Mouse (Mus musculus) neural tube, embryonic 12.5 days (tissue): ENCODE data around the gene Vwf. TPM values are rescaled to one million over a fixed set of nuclear protein-coding genes. Genes with fewer than 3 reads are reported as not detected.

Experiments
- ATAC-seq: fragments of 200-750 bp; cut with Nextera tagmentation; 2 replicates; pipeline ENCODE4 v1.8.0; 2017; ENCODE audit warnings: low read depth, mild to moderate bottlenecking, moderate TSS enrichment, moderate library complexity; ENCODE audit not compliant: low FRiP score
- H3K27ac ChIP-seq: fragments of 300-500 bp; sonication (generic); 2 replicates; pipeline ENCODE4 v1.5.1; 2016
- H3K27me3 ChIP-seq: fragments of 300-500 bp; sonication (generic); replicated peaks from 2 replicates; pipeline ENCODE4 v1.6.1; 2016; ENCODE audit warnings: mild to moderate bottlenecking
- H3K36me3 ChIP-seq: fragments of 300-500 bp; sonication (generic); 2 replicates; pipeline ENCODE4 v1.6.1; 2016; ENCODE audit warnings: mild to moderate bottlenecking
- H3K4me1 ChIP-seq: fragments of 300-500 bp; sonication (generic); 2 replicates; pipeline ENCODE4 v1.6.1; 2016
- H3K4me2 ChIP-seq: fragments of 300-500 bp; sonication (generic); replicated peaks from 2 replicates; pipeline ENCODE4 v1.6.1; 2016; ENCODE audit warnings: mild to moderate bottlenecking
- H3K4me3 ChIP-seq: fragments of 300-500 bp; sonication (generic); 2 replicates; pipeline ENCODE4 v1.5.1; 2016
- H3K9ac ChIP-seq: fragments of 300-500 bp; sonication (generic); 2 replicates; pipeline ENCODE4 v1.6.1; 2016; ENCODE audit warnings: mild to moderate bottlenecking
- H3K9me3 ChIP-seq: fragments of 300-500 bp; sonication (generic); 2 replicates; pipeline ENCODE4 v1.6.1; 2016; ENCODE audit warnings: mild to moderate bottlenecking
- WGBS: fragments of 180-500 bp; shearing (Covaris S2); methylation state at CpG from one replicate; pipeline ENCODE4 v1.1.7; 2016; 5-methylcytosine and 5-hydroxymethylcytosine counted together
- polyA plus RNA-seq: library from polyadenylated mRNA; unstranded; fragments of >200 nt; fragmentation: Nextera tagmentation; extraction: Ambion mirVana; gene quantifications from 2 replicates; pipeline ENCODE4 v1.2.1, GENCODE M21; 2016

Gene Vwf
- polyA plus RNA-seq, 1 experiment from 2014 or later, result 12.3 TPM

- H3K4me3 ChIP-seq, result no peak overlapping the region
- no peak for ATAC-seq
- H3K27me3 ChIP-seq, result no peaks in the 10 kb centered on the region
- no peaks in the 10 kb centered on the region for H3K4me1 ChIP-seq
- no peaks in the 10 kb centered on the region for H3K9me3 ChIP-seq
- no peaks in the 10 kb centered on the region for H3K36me3 ChIP-seq
- 48% methylated on average over 14 of the region's 14 CpGs for WGBS
- H3K4me2 ChIP-seq, result no peak overlapping the region
- H3K9ac ChIP-seq, result no peak overlapping the region
- H3K27ac ChIP-seq, result no peak overlapping the region
These were observed 114.7 kb downstream of the Vwf start for GRCm38 (mm10) chr6:125661106-125661877.

DNA sequence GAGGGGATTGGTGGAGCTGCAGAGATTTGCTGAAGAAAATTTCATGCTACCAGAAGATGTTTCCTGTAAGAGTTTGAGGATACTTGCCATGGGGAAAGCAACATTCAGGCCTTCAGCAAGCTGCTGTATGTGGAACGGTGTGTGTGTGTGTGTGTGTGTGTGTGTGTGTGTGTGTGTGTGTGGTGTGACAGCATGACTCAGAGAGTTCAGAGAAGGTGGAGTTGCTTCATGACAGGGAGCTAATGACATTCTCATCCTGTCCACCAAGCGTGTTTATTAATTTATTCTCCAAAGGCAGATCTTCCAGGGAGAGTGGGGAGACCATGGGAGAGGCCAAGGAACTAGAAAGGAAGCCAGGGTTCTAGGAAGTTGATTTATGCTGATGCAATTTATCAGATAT lies 117.3 kb downstream of the Vwf start:
- no peak for ATAC-seq
- Histone ChIP-seq H3K9me3 (no peaks in the 10 kb centered on the region), H3K36me3 (no peaks in the 10 kb centered on the region), H3K27ac (no peak overlapping the region), H3K4me1 (no peaks in the 10 kb centered on the region), H3K9ac (no peak overlapping the region), H3K27me3 (no peaks in the 10 kb centered on the region), H3K4me3 (no peak overlapping the region), H3K4me2 (no peak overlapping the region)
- 83% methylated on average over 2 of the region's 2 CpGs for WGBS

- Histone ChIP-seq H3K4me1 (no peaks in the 10 kb centered on the region), H3K4me2 (no peak overlapping the region), H3K4me3 (no peak overlapping the region), H3K9ac (no peak overlapping the region), H3K27me3 (no peaks in the 10 kb centered on the region), H3K36me3 (no peaks in the 10 kb centered on the region), H3K27ac (no peak overlapping the region), H3K9me3 (no peaks in the 10 kb centered on the region)
- no peak for ATAC-seq
- 85% methylated on average over 3 of the region's 3 CpGs for WGBS
These were observed 125.3 kb downstream of the Vwf start for GRCm38 (mm10) chr6:125671835-125672234.

DNA sequence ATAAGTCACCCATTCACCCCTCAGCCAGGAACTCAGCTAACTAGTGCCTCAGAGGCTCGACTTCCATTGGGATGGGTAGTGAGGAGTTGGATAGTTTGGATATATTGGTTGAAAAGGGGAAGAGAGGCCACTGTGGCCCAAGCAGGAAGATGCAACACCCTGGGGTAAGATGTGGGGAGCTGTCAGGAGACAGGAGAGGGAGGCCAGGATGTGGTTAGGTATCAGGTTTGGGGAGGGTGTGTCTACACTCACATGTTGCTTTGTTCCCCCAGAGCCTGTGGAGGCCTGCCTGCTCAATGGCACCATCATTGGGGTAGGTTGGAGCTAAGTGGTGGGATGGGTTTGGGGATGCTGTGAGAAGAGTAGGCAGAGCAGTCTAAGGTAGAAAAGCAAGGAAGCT lies 131.9 kb downstream of the Vwf start:
- Histone ChIP-seq H3K27me3 (no peaks in the 10 kb centered on the region), H3K36me3 (no peaks in the 10 kb centered on the region), H3K4me2 (no peak overlapping the region), H3K9me3 (no peaks in the 10 kb centered on the region), H3K27ac (no peak overlapping the region), H3K9ac (no peak overlapping the region), H3K4me1 (no peaks in the 10 kb centered on the region), H3K4me3 (no peak overlapping the region)
- 55% methylated on average over 1 of the region's 1 CpGs for WGBS
- ATAC-seq, result no peak

DNA sequence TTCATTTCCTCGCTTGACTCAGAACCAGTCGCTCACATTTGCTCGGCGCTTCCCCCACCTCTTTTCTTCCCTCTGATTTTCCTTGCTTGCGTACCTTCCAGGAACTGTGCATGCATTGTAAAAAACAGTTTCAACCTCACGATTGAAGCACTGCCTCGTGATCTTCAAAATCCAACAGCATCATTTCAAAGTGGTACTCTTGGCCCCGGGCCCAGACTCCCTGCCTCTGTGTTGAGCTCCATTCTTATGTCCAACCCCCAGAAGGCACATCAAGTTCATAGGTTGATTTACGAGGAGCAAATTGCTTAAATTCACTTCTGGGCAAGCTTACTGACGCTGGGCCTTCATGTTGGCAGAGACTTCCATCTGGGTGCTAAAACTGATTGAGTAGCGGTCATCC lies 134.0 kb downstream of the Vwf start:
- no peaks in the 10 kb centered on the region for H3K4me1 ChIP-seq
- WGBS, result 71% methylated on average over 11 of the region's 11 CpGs
- no peak overlapping the region for H3K9ac ChIP-seq
- no peak overlapping the region for H3K27ac ChIP-seq
- no peak overlapping the region for H3K4me3 ChIP-seq
- H3K4me2 ChIP-seq, result no peak overlapping the region
- no peaks in the 10 kb centered on the region for H3K27me3 ChIP-seq
- H3K9me3 ChIP-seq, result no peaks in the 10 kb centered on the region
- no peak for ATAC-seq
- no peaks in the 10 kb centered on the region for H3K36me3 ChIP-seq

DNA sequence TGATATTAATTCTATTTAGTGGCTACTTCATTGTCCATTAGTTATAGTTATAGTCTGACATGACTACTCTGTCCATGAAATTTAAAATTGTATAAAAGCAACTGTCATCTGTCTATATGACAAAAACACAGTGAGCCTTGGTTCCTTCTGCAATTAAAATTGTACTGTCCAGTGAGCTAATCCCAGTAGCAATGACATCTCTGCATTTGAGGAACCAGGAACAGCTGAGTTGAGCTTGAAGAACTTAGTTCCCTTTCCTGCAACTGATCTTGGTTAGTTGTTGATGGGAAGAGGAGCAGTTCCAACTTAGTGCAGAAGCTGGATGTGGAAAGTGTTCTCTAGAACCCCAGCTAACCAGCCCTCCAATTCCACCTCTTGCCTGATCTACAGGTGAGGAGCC lies 138.8 kb downstream of the Vwf start:
- H3K36me3 ChIP-seq, result no peaks in the 10 kb centered on the region
- H3K27ac ChIP-seq, result no peak overlapping the region
- H3K4me2 ChIP-seq, result no peak overlapping the region
- ATAC-seq, result no peak
- no peaks in the 10 kb centered on the region for H3K9me3 ChIP-seq
- H3K4me1 ChIP-seq, result peaks cover 7% of the 10 kb centered on the region
- H3K27me3 ChIP-seq, result peaks cover 10% of the 10 kb centered on the region
- H3K4me3 ChIP-seq, result no peak overlapping the region
- no peak overlapping the region for H3K9ac ChIP-seq

- no peak overlapping the region for H3K4me3 ChIP-seq
- H3K9ac ChIP-seq, result no peak overlapping the region
- H3K9me3 ChIP-seq, result no peaks in the 10 kb centered on the region
- 8% methylated on average over 1 of the region's 1 CpGs for WGBS
- no peak overlapping the region for H3K4me2 ChIP-seq
- H3K36me3 ChIP-seq, result no peaks in the 10 kb centered on the region
- H3K27me3 ChIP-seq, result peaks cover 12% of the 10 kb centered on the region
- ATAC-seq, result no peak
- H3K4me1 ChIP-seq, result peaks cover 9% of the 10 kb centered on the region
- H3K27ac ChIP-seq, result no peak overlapping the region
These were observed 141.4 kb downstream of the Vwf start for GRCm38 (mm10) chr6:125687986-125688385.

- ATAC-seq, result peak; percentile 58
- Histone ChIP-seq H3K4me3 (peak within 1 kb of the TSS; percentile 21; the same call in 1 of the 2 replicates), H3K27me3 (peaks cover 12% of the 10 kb centered on the region), H3K27ac (no peak within 1 kb of the TSS), H3K4me2 (peak within 1 kb of the TSS; percentile 61), H3K4me1 (peaks cover 9% of the 10 kb centered on the region), H3K36me3 (no peaks in the 10 kb centered on the region), H3K9ac (0 out of 2 replicates have a peak within 1 kb of the TSS, but pooled peaks have one; percentile 21), H3K9me3 (no peaks in the 10 kb centered on the region)
- WGBS, result 5% methylated on average over 20 of the region's 20 CpGs
These were observed 143.6 kb downstream of the Vwf start, which contains the start of gene Ano2 for GRCm38 (mm10) chr6:125690057-125690703. Gene Ano2 (plus strand): TSS chr6:125690419.

DNA sequence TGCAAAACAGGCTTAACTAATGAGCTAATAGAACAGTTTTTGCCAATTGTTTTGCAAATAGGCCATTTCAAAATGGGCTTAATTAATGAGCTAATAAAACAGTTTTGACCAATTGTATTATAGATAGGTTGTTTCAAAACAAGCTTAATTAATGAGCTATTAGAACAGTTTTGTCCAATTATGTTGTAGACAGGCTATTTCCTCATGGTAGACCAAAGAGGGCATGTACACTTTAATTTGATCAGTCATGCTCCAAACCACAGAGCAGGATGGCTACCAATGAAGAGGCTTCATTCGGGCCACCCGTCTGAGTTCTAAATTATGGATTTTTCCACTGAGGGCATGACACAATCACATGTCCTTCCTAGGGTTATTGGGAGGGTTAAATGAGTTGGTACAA lies 154.6 kb downstream of the Vwf start:
- no peak overlapping the region for H3K9ac ChIP-seq
- H3K9me3 ChIP-seq, result no peaks in the 10 kb centered on the region
- WGBS, result 84% methylated on average over 2 of the region's 2 CpGs
- no peak overlapping the region for H3K27ac ChIP-seq
- no peaks in the 10 kb centered on the region for H3K36me3 ChIP-seq
- no peak for ATAC-seq
- no peak overlapping the region for H3K4me2 ChIP-seq
- no peak overlapping the region for H3K4me3 ChIP-seq
- no peaks in the 10 kb centered on the region for H3K4me1 ChIP-seq
- no peaks in the 10 kb centered on the region for H3K27me3 ChIP-seq

- Histone ChIP-seq H3K36me3 (no peaks in the 10 kb centered on the region), H3K27ac (no peak overlapping the region), H3K4me3 (no peak overlapping the region), H3K9ac (no peak overlapping the region), H3K4me2 (no peak overlapping the region), H3K4me1 (no peaks in the 10 kb centered on the region), H3K9me3 (no peaks in the 10 kb centered on the region), H3K27me3 (no peaks in the 10 kb centered on the region)
- WGBS, result 91% methylated on average over 16 of the region's 16 CpGs
- ATAC-seq, result no peak
These were observed 164.7 kb downstream of the Vwf start for GRCm38 (mm10) chr6:125711261-125711660.

DNA sequence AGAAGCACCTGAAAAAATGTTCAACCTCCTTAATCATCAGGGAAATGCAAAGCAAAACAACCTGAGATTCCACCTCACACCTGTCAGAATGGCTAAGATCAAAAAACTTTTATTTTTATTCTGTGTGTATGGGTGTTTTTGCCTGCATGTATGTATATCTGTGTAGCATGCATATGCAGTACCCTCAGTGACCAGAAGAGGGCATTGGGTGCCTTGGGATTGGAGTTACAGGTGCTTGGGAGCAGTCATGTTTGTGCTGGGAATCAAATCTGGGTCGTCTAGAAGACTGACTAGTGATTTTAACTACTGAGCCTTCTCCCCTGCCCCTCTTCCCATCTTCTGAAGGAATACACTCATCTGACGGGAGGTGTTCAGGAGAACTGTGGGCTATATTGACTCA lies 179.8 kb downstream of the Vwf start:
- Histone ChIP-seq H3K27ac (no peak overlapping the region), H3K4me1 (no peaks in the 10 kb centered on the region), H3K27me3 (no peaks in the 10 kb centered on the region), H3K36me3 (no peaks in the 10 kb centered on the region), H3K4me2 (no peak overlapping the region), H3K9me3 (no peaks in the 10 kb centered on the region), H3K9ac (no peak overlapping the region), H3K4me3 (no peak overlapping the region)
- ATAC-seq, result no peak
- WGBS, result 86% methylated on average over 2 of the region's 2 CpGs

GRCm38 (mm10) chr6:125727484-125727911 lies 180.9 kb downstream of the Vwf start:
- Histone ChIP-seq H3K9me3 (no peaks in the 10 kb centered on the region), H3K4me2 (no peak overlapping the region), H3K4me3 (no peak overlapping the region), H3K36me3 (no peaks in the 10 kb centered on the region), H3K27me3 (no peaks in the 10 kb centered on the region), H3K9ac (no peak overlapping the region), H3K4me1 (no peaks in the 10 kb centered on the region), H3K27ac (no peak overlapping the region)
- ATAC-seq, result no peak
- WGBS, result 75% methylated on average over 5 of the region's 5 CpGs

DNA sequence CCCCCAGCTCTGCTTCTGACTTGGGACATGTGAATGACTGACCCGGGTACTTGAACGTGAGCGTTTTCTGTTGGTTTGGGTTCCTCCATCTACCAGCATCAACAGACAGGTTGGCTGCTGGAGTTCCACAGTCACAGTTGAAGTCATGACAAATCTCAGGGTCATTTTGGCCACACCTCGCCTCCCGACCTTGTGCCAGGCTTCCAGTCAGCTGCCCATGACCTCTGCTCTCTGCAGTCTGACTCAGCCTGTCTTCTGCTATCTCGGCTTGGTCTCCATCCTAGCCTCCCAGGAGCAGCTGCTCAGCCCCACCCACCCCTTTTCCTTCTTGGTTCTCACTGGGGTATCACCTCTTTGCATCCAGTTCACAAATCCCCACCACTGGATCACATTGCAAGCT lies 182.9 kb downstream of the Vwf start:
- ATAC-seq, result no peak
- no peak overlapping the region for H3K4me2 ChIP-seq
- H3K9ac ChIP-seq, result no peak overlapping the region
- no peaks in the 10 kb centered on the region for H3K4me1 ChIP-seq
- WGBS, result 92% methylated on average over 6 of the region's 6 CpGs
- H3K27me3 ChIP-seq, result no peaks in the 10 kb centered on the region
- H3K9me3 ChIP-seq, result no peaks in the 10 kb centered on the region
- H3K36me3 ChIP-seq, result no peaks in the 10 kb centered on the region
- no peak overlapping the region for H3K4me3 ChIP-seq
- no peak overlapping the region for H3K27ac ChIP-seq
